Mouse (Mus musculus): ENCODE measurements around the gene Baiap2. TPM values are rescaled to one million over a fixed set of nuclear protein-coding genes. Genes with fewer than 3 reads are reported as not detected.

Gene Baiap2
- polyA plus RNA-seq, 1 experiment from 2014 or later: 36.5 TPM

DNA sequence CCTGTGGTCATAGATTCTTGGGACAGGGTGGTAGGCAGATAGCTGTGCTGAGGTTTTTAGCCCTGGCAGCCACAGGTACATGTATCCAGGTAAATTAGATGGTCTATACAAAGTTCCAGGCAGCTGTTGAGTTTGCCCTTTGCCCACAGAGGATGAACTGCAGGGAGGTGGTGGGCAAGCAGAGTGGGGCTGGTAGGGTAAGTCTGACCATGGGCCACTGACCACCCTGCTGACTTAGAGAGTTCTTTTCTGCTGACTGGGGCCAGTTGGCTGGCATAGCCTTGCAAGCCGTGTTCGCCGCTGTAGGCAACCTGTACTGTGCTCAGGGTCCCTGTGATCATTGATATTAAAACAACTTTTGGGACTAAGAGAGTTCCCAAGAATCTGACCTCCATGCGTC, 36.1 kb downstream of the Baiap2 start:
- Histone ChIP-seq H3K27ac (ENCODE audit: low read length) (no peak overlapping the region), H3K4me3 (replicated peaks; ENCODE audit: low read length) (no peak overlapping the region), H3K27me3 (replicated peaks; ENCODE audit: control insufficient read depth, insufficient read depth, low read length) (no peaks in the 10 kb centered on the region), H3K9me3 (ENCODE audit: control insufficient read depth, low read length) (0 out of 2 replicates have a peak, but pooled peaks cover 2% of the 10 kb centered on the region), H3K4me1 (replicated peaks; ENCODE audit: control insufficient read depth, insufficient read depth, low read length) (no peaks in the 10 kb centered on the region), H3K9ac (replicated peaks; ENCODE audit: low read depth, low read length) (no peak overlapping the region), H3K4me2 (ENCODE audit: low read length) (no peak overlapping the region), H3K36me3 (ENCODE audit: control insufficient read depth, insufficient read depth) (no peaks in the 10 kb centered on the region; the same call in 1 of the 2 replicates)
- 95% methylated on average over 4 of the region's 4 CpGs for WGBS
- ATAC-seq: no peak

- ATAC-seq: no peak
- Histone ChIP-seq H3K4me2 (ENCODE audit: low read length) (no peak overlapping the region), H3K9me3 (ENCODE audit: control insufficient read depth, low read length) (no peaks in the 10 kb centered on the region), H3K9ac (replicated peaks; ENCODE audit: low read depth, low read length) (no peak overlapping the region), H3K4me3 (replicated peaks; ENCODE audit: low read length) (no peak overlapping the region), H3K27me3 (replicated peaks; ENCODE audit: control insufficient read depth, insufficient read depth, low read length) (no peaks in the 10 kb centered on the region), H3K36me3 (ENCODE audit: control insufficient read depth, insufficient read depth) (no peaks in the 10 kb centered on the region), H3K4me1 (replicated peaks; ENCODE audit: control insufficient read depth, insufficient read depth, low read length) (no peaks in the 10 kb centered on the region), H3K27ac (ENCODE audit: low read length) (no peak overlapping the region)
- WGBS: 73% methylated on average over 10 of the region's 10 CpGs
These were observed 37.2 kb downstream of the Baiap2 start for GRCm38 (mm10) chr11:119979596-119980385.

- Histone ChIP-seq H3K4me1 (replicated peaks; ENCODE audit: control insufficient read depth, insufficient read depth, low read length) (no peaks in the 10 kb centered on the region), H3K27me3 (replicated peaks; ENCODE audit: control insufficient read depth, insufficient read depth, low read length) (no peaks in the 10 kb centered on the region), H3K9me3 (ENCODE audit: control insufficient read depth, low read length) (no peaks in the 10 kb centered on the region), H3K27ac (ENCODE audit: low read length) (no peak overlapping the region), H3K9ac (replicated peaks; ENCODE audit: low read depth, low read length) (no peak overlapping the region), H3K4me3 (replicated peaks; ENCODE audit: low read length) (no peak overlapping the region), H3K36me3 (ENCODE audit: control insufficient read depth, insufficient read depth) (no peaks in the 10 kb centered on the region), H3K4me2 (ENCODE audit: low read length) (no peak overlapping the region)
- no peak for ATAC-seq
- 85% methylated on average over 3 of the region's 3 CpGs for WGBS
These were observed 39.2 kb downstream of the Baiap2 start for GRCm38 (mm10) chr11:119981769-119982168.

- Histone ChIP-seq H3K4me3 (replicated peaks; ENCODE audit: low read length) (no peak overlapping the region), H3K4me2 (ENCODE audit: low read length) (no peak overlapping the region), H3K27me3 (replicated peaks; ENCODE audit: control insufficient read depth, insufficient read depth, low read length) (no peaks in the 10 kb centered on the region), H3K27ac (ENCODE audit: low read length) (no peak overlapping the region), H3K9ac (replicated peaks; ENCODE audit: low read depth, low read length) (no peak overlapping the region), H3K9me3 (ENCODE audit: control insufficient read depth, low read length) (no peaks in the 10 kb centered on the region), H3K36me3 (ENCODE audit: control insufficient read depth, insufficient read depth) (no peaks in the 10 kb centered on the region), H3K4me1 (replicated peaks; ENCODE audit: control insufficient read depth, insufficient read depth, low read length) (no peaks in the 10 kb centered on the region)
- 83% methylated on average over 3 of the region's 3 CpGs for WGBS
- ATAC-seq: no peak
These were observed 39.7 kb downstream of the Baiap2 start for GRCm38 (mm10) chr11:119982236-119982635.

DNA sequence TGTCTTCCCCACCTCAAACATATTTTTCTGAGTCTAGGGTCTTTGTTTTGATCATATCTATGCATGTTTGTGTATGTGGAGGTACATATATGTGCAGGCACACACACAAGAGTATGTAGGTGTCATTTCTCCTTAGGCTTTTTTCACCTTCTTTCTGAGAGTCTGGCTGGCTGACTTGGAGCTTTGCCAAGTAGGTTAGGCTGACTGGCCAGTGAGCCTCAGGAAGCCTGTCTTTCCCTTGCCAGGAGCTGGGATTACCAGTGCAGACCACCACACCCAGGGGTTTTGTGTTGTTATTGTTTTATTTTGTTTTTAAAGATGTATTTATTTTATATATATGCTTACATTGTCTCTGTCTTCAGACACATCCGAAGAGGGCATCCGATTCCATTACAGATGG, 40.6 kb downstream of the Baiap2 start:
- Histone ChIP-seq H3K36me3 (ENCODE audit: control insufficient read depth, insufficient read depth) (no peaks in the 10 kb centered on the region), H3K4me3 (replicated peaks; ENCODE audit: low read length) (no peak overlapping the region), H3K4me2 (ENCODE audit: low read length) (no peak overlapping the region), H3K9me3 (ENCODE audit: control insufficient read depth, low read length) (no peaks in the 10 kb centered on the region), H3K9ac (replicated peaks; ENCODE audit: low read depth, low read length) (no peak overlapping the region), H3K27ac (ENCODE audit: low read length) (no peak overlapping the region), H3K27me3 (replicated peaks; ENCODE audit: control insufficient read depth, insufficient read depth, low read length) (no peaks in the 10 kb centered on the region), H3K4me1 (replicated peaks; ENCODE audit: control insufficient read depth, insufficient read depth, low read length) (peaks cover 3% of the 10 kb centered on the region; the same call in 1 of the 2 replicates)
- ATAC-seq: no peak
- WGBS: 93% methylated on average over 2 of the region's 2 CpGs

GRCm38 (mm10) chr11:119986751-119987425, 44.3 kb downstream of the Baiap2 start:
- 91% methylated on average over 9 of the region's 9 CpGs for WGBS
- Histone ChIP-seq H3K27ac (ENCODE audit: low read length) (no peak overlapping the region), H3K9ac (replicated peaks; ENCODE audit: low read depth, low read length) (no peak overlapping the region), H3K36me3 (ENCODE audit: control insufficient read depth, insufficient read depth) (no peaks in the 10 kb centered on the region), H3K4me3 (replicated peaks; ENCODE audit: low read length) (no peak overlapping the region), H3K27me3 (replicated peaks; ENCODE audit: control insufficient read depth, insufficient read depth, low read length) (no peaks in the 10 kb centered on the region), H3K4me2 (ENCODE audit: low read length) (no peak overlapping the region), H3K9me3 (ENCODE audit: control insufficient read depth, low read length) (no peaks in the 10 kb centered on the region), H3K4me1 (replicated peaks; ENCODE audit: control insufficient read depth, insufficient read depth, low read length) (peaks cover 24% of the 10 kb centered on the region)
- no peak for ATAC-seq

GRCm38 (mm10) chr11:119987876-119988275, 45.3 kb downstream of the Baiap2 start:
- ATAC-seq: no peak
- Histone ChIP-seq H3K9ac (replicated peaks; ENCODE audit: low read depth, low read length) (no peak overlapping the region), H3K4me2 (ENCODE audit: low read length) (no peak overlapping the region), H3K4me3 (replicated peaks; ENCODE audit: low read length) (no peak overlapping the region), H3K9me3 (ENCODE audit: control insufficient read depth, low read length) (no peaks in the 10 kb centered on the region), H3K27ac (ENCODE audit: low read length) (no peak overlapping the region), H3K36me3 (ENCODE audit: control insufficient read depth, insufficient read depth) (no peaks in the 10 kb centered on the region), H3K4me1 (replicated peaks; ENCODE audit: control insufficient read depth, insufficient read depth, low read length) (peaks cover 24% of the 10 kb centered on the region), H3K27me3 (replicated peaks; ENCODE audit: control insufficient read depth, insufficient read depth, low read length) (no peaks in the 10 kb centered on the region)
- WGBS: 64% methylated on average over 7 of the region's 7 CpGs

DNA sequence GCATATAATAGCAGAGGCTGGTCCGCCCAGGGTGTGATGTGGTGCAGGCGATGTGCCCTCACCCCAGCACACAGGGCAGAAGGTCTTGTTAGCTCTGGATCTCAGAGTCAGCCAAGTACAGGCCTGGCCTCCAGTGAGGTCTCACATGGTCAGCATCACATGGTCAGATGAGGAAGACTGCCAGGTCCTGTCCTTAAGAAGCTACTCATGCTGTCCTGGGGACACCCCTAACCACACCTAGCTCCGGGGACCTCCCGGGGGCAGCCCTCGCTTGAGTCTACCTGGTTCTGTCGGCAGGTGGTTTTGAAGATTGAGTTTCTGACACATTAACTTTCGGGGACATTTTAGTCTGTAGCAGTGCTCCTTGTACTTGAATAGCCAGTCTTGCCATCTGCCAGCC, 45.8 kb downstream of the Baiap2 start:
- no peak overlapping the region for H3K9ac ChIP-seq (replicated peaks; ENCODE audit: low read depth, low read length)
- no peaks in the 10 kb centered on the region for H3K36me3 ChIP-seq (ENCODE audit: control insufficient read depth, insufficient read depth)
- H3K27ac ChIP-seq (ENCODE audit: low read length): no peak overlapping the region
- no peak overlapping the region for H3K4me3 ChIP-seq (replicated peaks; ENCODE audit: low read length)
- no peaks in the 10 kb centered on the region for H3K27me3 ChIP-seq (replicated peaks; ENCODE audit: control insufficient read depth, insufficient read depth, low read length)
- no peak overlapping the region for H3K4me2 ChIP-seq (ENCODE audit: low read length)
- H3K9me3 ChIP-seq (ENCODE audit: control insufficient read depth, low read length): no peaks in the 10 kb centered on the region
- ATAC-seq: no peak
- H3K4me1 ChIP-seq (replicated peaks; ENCODE audit: control insufficient read depth, insufficient read depth, low read length): peaks cover 24% of the 10 kb centered on the region
- 87% methylated on average over 7 of the region's 7 CpGs for WGBS

GRCm38 (mm10) chr11:119989115-119989564, 46.6 kb downstream of the Baiap2 start:
- Histone ChIP-seq H3K9ac (replicated peaks; ENCODE audit: low read depth, low read length) (no peak overlapping the region), H3K4me2 (ENCODE audit: low read length) (no peak overlapping the region), H3K4me3 (replicated peaks; ENCODE audit: low read length) (no peak overlapping the region), H3K27me3 (replicated peaks; ENCODE audit: control insufficient read depth, insufficient read depth, low read length) (no peaks in the 10 kb centered on the region), H3K36me3 (ENCODE audit: control insufficient read depth, insufficient read depth) (no peaks in the 10 kb centered on the region), H3K27ac (ENCODE audit: low read length) (no peak overlapping the region), H3K4me1 (replicated peaks; ENCODE audit: control insufficient read depth, insufficient read depth, low read length) (peaks cover 24% of the 10 kb centered on the region), H3K9me3 (ENCODE audit: control insufficient read depth, low read length) (no peaks in the 10 kb centered on the region)
- WGBS: 10% methylated on average over 10 of the region's 10 CpGs
- peak; percentile 34 for ATAC-seq
